Comparison of ENCODE assay signal across 10 mouse cellular contexts in genomic region chr14:54425540-54425939, GRCm38 (mm10). TPM values are rescaled to one million over a fixed set of nuclear protein-coding genes. Genes with fewer than 3 reads are reported as not detected.
DNase-seq lines count a peak whose midpoint lies in the region; ATAC-seq and TF ChIP-seq lines count a peak whose summit lies in the region.
"Had no signal": no experiment of that assay in that cellular context is flagged by ENCODE, and none has a peak within 500 bp of the region (broad histone marks: within the 10 kb centered on the region; RNA-seq: fewer than 3 reads in every experiment).

No protein-coding gene starts in this region.

- no peaks in the 10 kb centered on the region for H3K27me3 ChIP-seq in limb, embryonic 12.5 days
- no peaks in the 10 kb centered on the region for H3K27me3 ChIP-seq in limb, embryonic 10.5 days (ENCODE audit: low read depth, poor library complexity, severe bottlenecking)
- H3K27me3 ChIP-seq in limb, embryonic 13.5 days, result no peaks in the 10 kb centered on the region
- no peaks in the 10 kb centered on the region for H3K27me3 ChIP-seq in neural tube, embryonic 12.5 days (replicated peaks)
- H3K27me3 ChIP-seq: Patski had no signal

- no peak overlapping the region for H3K9ac ChIP-seq in limb, embryonic 12.5 days (replicated peaks)
- no peak overlapping the region for H3K9ac ChIP-seq in limb, embryonic 13.5 days
- no peak overlapping the region for H3K9ac ChIP-seq in neural tube, embryonic 12.5 days

- no peak overlapping the region for H3K27ac ChIP-seq in limb, embryonic 12.5 days
- no peak overlapping the region for H3K27ac ChIP-seq in limb, embryonic 10.5 days
- peak overlapping the region; percentile 94 for H3K27ac ChIP-seq in embryonic fibroblast, embryonic 13.5 days (ENCODE audit: insufficient read depth, low read length)
- H3K27ac ChIP-seq in limb, embryonic 13.5 days, result no peak overlapping the region
- H3K27ac ChIP-seq in neural tube, embryonic 12.5 days, result no peak overlapping the region

- TF ChIP-seq CTCF in embryonic fibroblast, embryonic 13.5 days (IDR thresholded peaks at IDR 0.05; ENCODE audit: borderline replicate concordance, insufficient read depth, low read length), result no peak

- H3K9me3 ChIP-seq in limb, embryonic 12.5 days, result 0 out of 2 replicates have a peak, but pooled peaks cover 4% of the 10 kb centered on the region
- no peaks in the 10 kb centered on the region for H3K9me3 ChIP-seq in limb, embryonic 10.5 days (replicated peaks)
- no peaks in the 10 kb centered on the region for H3K9me3 ChIP-seq in limb, embryonic 13.5 days
- H3K9me3 ChIP-seq in neural tube, embryonic 12.5 days, result no peaks in the 10 kb centered on the region

- WGBS in limb, embryonic 12.5 days, result 85% methylated on average over 1 of the region's 1 CpGs
- WGBS in limb, embryonic 10.5 days, result 95% methylated on average over 1 of the region's 1 CpGs
- WGBS in limb, embryonic 13.5 days, result 93% methylated on average over 1 of the region's 1 CpGs
- 92% methylated on average over 1 of the region's 1 CpGs for WGBS in neural tube, embryonic 12.5 days

- ATAC-seq in limb, embryonic 12.5 days (ENCODE audit: insufficient number of reproducible peaks, insufficient read depth, low FRiP score, low TSS enrichment, low read depth), result no peak
- ATAC-seq in limb, embryonic 13.5 days (ENCODE audit: low FRiP score, low read depth), result no peak
- ATAC-seq in neural tube, embryonic 12.5 days (ENCODE audit: low FRiP score, low read depth), result no peak

- no peak; the same call in 1 of the 2 replicates for TF ChIP-seq POLR2A in embryonic fibroblast, embryonic 13.5 days (IDR thresholded peaks at IDR 0.05; ENCODE audit: low read depth, low read length)

- H3K4me3 ChIP-seq in limb, embryonic 12.5 days (replicated peaks), result no peak overlapping the region
- H3K4me3 ChIP-seq in limb, embryonic 10.5 days, result no peak overlapping the region
- H3K4me3 ChIP-seq in embryonic fibroblast, embryonic 13.5 days (ENCODE audit: insufficient read depth, low read length), result no peak overlapping the region
- H3K4me3 ChIP-seq in limb, embryonic 13.5 days, result peak overlapping the region; percentile 84; the same call in 1 of the 2 replicates
- H3K4me3 ChIP-seq in neural tube, embryonic 12.5 days, result no peak overlapping the region

- no peak for DNase-seq in limb, embryonic 10.5 days (ENCODE audit: low spot score)
- no peak for DNase-seq in adrenal gland, postnatal 10 days
- no peak for DNase-seq in urinary bladder, postnatal 25 days (ENCODE audit: low spot score)
- DNase-seq: cerebellum, postnatal 25 days had no signal

- H3K4me2 ChIP-seq in limb, embryonic 12.5 days, result peak overlapping the region; percentile 66
- H3K4me2 ChIP-seq in limb, embryonic 13.5 days (replicated peaks), result peak overlapping the region; percentile 70
- H3K4me2 ChIP-seq in neural tube, embryonic 12.5 days (replicated peaks), result peak overlapping the region; percentile 59

- H3K4me1 ChIP-seq in limb, embryonic 12.5 days (replicated peaks), result peaks cover 20% of the 10 kb centered on the region
- H3K4me1 ChIP-seq in limb, embryonic 10.5 days, result peaks cover 26% of the 10 kb centered on the region
- H3K4me1 ChIP-seq in embryonic fibroblast, embryonic 13.5 days (ENCODE audit: control insufficient read depth, insufficient read depth, low read length), result peaks cover 16% of the 10 kb centered on the region
- H3K4me1 ChIP-seq in limb, embryonic 13.5 days, result peaks cover 31% of the 10 kb centered on the region
- H3K4me1 ChIP-seq in neural tube, embryonic 12.5 days, result peaks cover 23% of the 10 kb centered on the region; the same call in 1 of the 2 replicates

- H3K36me3 ChIP-seq in limb, embryonic 12.5 days, result peaks cover 18% of the 10 kb centered on the region
- H3K36me3 ChIP-seq in limb, embryonic 10.5 days, result peaks cover 20% of the 10 kb centered on the region
- H3K36me3 ChIP-seq in limb, embryonic 13.5 days, result peaks cover 9% of the 10 kb centered on the region
- peaks cover 3% of the 10 kb centered on the region; the same call in 1 of the 2 replicates for H3K36me3 ChIP-seq in neural tube, embryonic 12.5 days

RNA-seq across cellular contexts. Expression of gene Mrpl52, which starts 1.2 kb away (rescaled TPM):
- 259 and 277 TPM in 2 replicates for polyA plus RNA-seq in limb, embryonic 12.5 days (2016; fragmentation: Nextera tagmentation; extraction: Ambion mirVana)
- polyA plus RNA-seq in limb, embryonic 10.5 days (2016; fragmentation: Nextera tagmentation; extraction: Ambion mirVana), result 198 and 219 TPM in 2 replicates
- 138 and 143 TPM in 2 replicates for polyA plus RNA-seq in embryonic fibroblast, embryonic 13.5 days (2011; ENCODE audit: insufficient read length, low read depth, missing spikeins)
- 224 and 233 TPM in 2 replicates for polyA plus RNA-seq in limb, embryonic 13.5 days (2015; fragmentation: Nextera tagmentation; extraction: Ambion mirVana)
- polyA plus RNA-seq in neural tube, embryonic 12.5 days (2016; fragmentation: Nextera tagmentation; extraction: Ambion mirVana), result 250 and 276 TPM in 2 replicates
- total RNA-seq in adrenal gland, postnatal 10 days (2021), result 100 to 1,000 TPM; 204 to 212 TPM

RNA-seq across cellular contexts. Expression of gene Mmp14, which starts 5.9 kb away (rescaled TPM):
- polyA plus RNA-seq in limb, embryonic 12.5 days (2016; fragmentation: Nextera tagmentation; extraction: Ambion mirVana), result 149 and 176 TPM in 2 replicates
- 68.3 and 84.7 TPM in 2 replicates for polyA plus RNA-seq in limb, embryonic 10.5 days (2016; fragmentation: Nextera tagmentation; extraction: Ambion mirVana)
- 618 and 779 TPM in 2 replicates for polyA plus RNA-seq in embryonic fibroblast, embryonic 13.5 days (2011; ENCODE audit: insufficient read length, low read depth, missing spikeins)
- 198 and 204 TPM in 2 replicates for polyA plus RNA-seq in limb, embryonic 13.5 days (2015; fragmentation: Nextera tagmentation; extraction: Ambion mirVana)
- 79.5 and 81.0 TPM in 2 replicates for polyA plus RNA-seq in neural tube, embryonic 12.5 days (2016; fragmentation: Nextera tagmentation; extraction: Ambion mirVana)
- 100 to 1,000 TPM; 127 to 128 TPM for total RNA-seq in adrenal gland, postnatal 10 days (2021)

RNA-seq across cellular contexts. Expression of gene Slc7a7, which starts 8.0 kb away (rescaled TPM):
- polyA plus RNA-seq in limb, embryonic 12.5 days (2016; fragmentation: Nextera tagmentation; extraction: Ambion mirVana), result 3.3 and 5.1 TPM in 2 replicates
- polyA plus RNA-seq in limb, embryonic 10.5 days (2016; fragmentation: Nextera tagmentation; extraction: Ambion mirVana), result 2.3 and 3.1 TPM in 2 replicates
- 6.9 and 7.0 TPM in 2 replicates for polyA plus RNA-seq in embryonic fibroblast, embryonic 13.5 days (2011; ENCODE audit: insufficient read length, low read depth, missing spikeins)
- polyA plus RNA-seq in limb, embryonic 13.5 days (2015; fragmentation: Nextera tagmentation; extraction: Ambion mirVana), result 5.1 and 6.1 TPM in 2 replicates
- polyA plus RNA-seq in neural tube, embryonic 12.5 days (2016; fragmentation: Nextera tagmentation; extraction: Ambion mirVana), result 5.6 and 5.7 TPM in 2 replicates
- 1 to 10 TPM; 6.2 to 7.9 TPM for total RNA-seq in adrenal gland, postnatal 10 days (2021)

RNA-seq across cellular contexts. Expression of gene Lrp10, which starts 38.4 kb away (rescaled TPM):
- 28.3 and 28.7 TPM in 2 replicates for polyA plus RNA-seq in limb, embryonic 12.5 days (2016; fragmentation: Nextera tagmentation; extraction: Ambion mirVana)
- polyA plus RNA-seq in limb, embryonic 10.5 days (2016; fragmentation: Nextera tagmentation; extraction: Ambion mirVana), result 23.9 and 24.4 TPM in 2 replicates
- 85.6 and 98.2 TPM in 2 replicates for polyA plus RNA-seq in embryonic fibroblast, embryonic 13.5 days (2011; ENCODE audit: insufficient read length, low read depth, missing spikeins)
- polyA plus RNA-seq in limb, embryonic 13.5 days (2015; fragmentation: Nextera tagmentation; extraction: Ambion mirVana), result 31.0 and 34.4 TPM in 2 replicates
- 34.9 and 37.5 TPM in 2 replicates for polyA plus RNA-seq in neural tube, embryonic 12.5 days (2016; fragmentation: Nextera tagmentation; extraction: Ambion mirVana)
- total RNA-seq in adrenal gland, postnatal 10 days (2021), result 10 to 100 TPM; 71.9 to 89.4 TPM

RNA-seq across cellular contexts. Expression of gene Rem2, which starts 50.4 kb away (rescaled TPM):
- polyA plus RNA-seq in limb, embryonic 12.5 days (2016; fragmentation: Nextera tagmentation; extraction: Ambion mirVana), result 4.3 and 5.0 TPM in 2 replicates
- polyA plus RNA-seq in limb, embryonic 10.5 days (2016; fragmentation: Nextera tagmentation; extraction: Ambion mirVana), result 3.6 and 5.3 TPM in 2 replicates
- 0.94 TPM in 1 of 2 replicates, not detected in the other for polyA plus RNA-seq in embryonic fibroblast, embryonic 13.5 days (2011; ENCODE audit: insufficient read length, low read depth, missing spikeins)
- 2.8 and 3.2 TPM in 2 replicates for polyA plus RNA-seq in limb, embryonic 13.5 days (2015; fragmentation: Nextera tagmentation; extraction: Ambion mirVana)
- polyA plus RNA-seq in neural tube, embryonic 12.5 days (2016; fragmentation: Nextera tagmentation; extraction: Ambion mirVana), result 40.0 and 41.4 TPM in 2 replicates
- total RNA-seq in adrenal gland, postnatal 10 days (2021), result under 1 TPM; 0.39 to 0.87 TPM
- polyA plus RNA-seq: macrophage had no signal
